Mouse (Mus musculus) retina, adult 2 months (tissue): ENCODE measurements around the gene Cblb.

Experiments used
- DNase-seq: peaks from one replicate; pipeline ENCODE4 v3.0.0-alpha.2; 2012; ENCODE audit warnings: low read depth, low spot score

The Cblb gene

GRCm38 (mm10) chr16:52031091-52031689 is at the start of gene Cblb:
Gene Cblb (plus strand): TSS chr16:52031225.
- DNase-seq = peak; percentile 91

DNA sequence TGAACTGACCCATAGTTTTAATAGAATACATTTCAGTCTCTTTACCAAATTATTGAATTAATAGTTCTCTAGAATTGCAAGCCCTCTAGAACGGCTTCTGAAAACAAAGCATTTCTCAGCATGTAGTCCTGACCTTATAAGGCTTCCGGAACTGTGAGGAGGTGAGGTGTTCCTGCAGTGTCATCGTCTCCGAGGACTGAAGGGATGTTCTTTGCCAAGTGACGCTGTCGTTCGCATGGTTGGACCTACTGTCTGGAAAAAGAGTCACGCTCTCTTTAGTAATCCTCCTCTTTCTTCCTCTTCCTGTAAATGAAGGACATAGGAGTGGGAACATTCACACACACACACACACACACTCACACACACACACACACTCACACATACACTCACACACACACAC is 45.6 kb upstream of the Cblb start:
- DNase-seq = no peak

DNA sequence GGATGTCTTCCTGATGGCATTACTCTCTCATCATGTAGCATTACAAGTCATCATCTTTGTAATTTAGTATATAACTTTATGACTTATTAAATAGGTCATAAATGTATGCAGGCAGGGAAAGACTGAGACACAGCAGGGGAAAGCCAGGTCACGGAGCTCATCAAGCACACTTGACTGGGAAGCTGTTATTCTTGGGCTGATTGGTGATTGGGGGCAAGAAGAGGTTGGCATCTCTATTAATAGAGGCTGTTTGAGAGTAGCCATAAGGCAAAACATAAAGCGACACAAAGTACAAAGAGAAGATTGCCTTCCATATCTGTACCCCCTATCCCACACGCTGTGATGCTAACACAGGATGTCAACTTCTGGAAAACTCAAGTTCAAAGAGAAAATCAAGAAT is 44.8 kb upstream of the Cblb start:
- DNase-seq = no peak

GRCm38 (mm10) chr16:51987085-51987620 is 43.9 kb upstream of the Cblb start:
- no peak for DNase-seq

DNA sequence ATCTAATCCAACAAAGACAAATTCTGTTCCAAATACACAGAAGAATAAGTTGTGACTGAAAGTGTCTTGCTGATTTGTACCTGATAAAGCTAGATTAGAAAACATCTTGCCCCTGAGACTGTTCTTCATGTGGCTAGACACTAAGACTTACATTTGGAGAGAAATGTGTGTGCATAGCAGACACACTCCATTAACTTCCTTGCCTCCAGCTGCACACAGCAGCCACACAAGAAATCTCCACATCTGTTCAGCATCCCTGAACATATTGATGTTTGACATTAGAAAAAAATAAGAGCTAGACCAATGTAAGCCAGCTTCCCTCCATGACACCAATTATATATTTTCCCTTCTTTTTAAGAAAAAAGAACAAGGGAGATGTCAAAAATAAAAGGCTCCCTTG is 43.0 kb upstream of the Cblb start:
- DNase-seq = no peak

- DNase-seq = no peak
These were observed 41.8 kb upstream of the Cblb start for GRCm38 (mm10) chr16:51989259-51989658.

- DNase-seq = no peak
These were observed 31.0 kb upstream of the Cblb start for GRCm38 (mm10) chr16:52000043-52000442.

GRCm38 (mm10) chr16:52000801-52001200 is 30.2 kb upstream of the Cblb start:
- no peak for DNase-seq

DNA sequence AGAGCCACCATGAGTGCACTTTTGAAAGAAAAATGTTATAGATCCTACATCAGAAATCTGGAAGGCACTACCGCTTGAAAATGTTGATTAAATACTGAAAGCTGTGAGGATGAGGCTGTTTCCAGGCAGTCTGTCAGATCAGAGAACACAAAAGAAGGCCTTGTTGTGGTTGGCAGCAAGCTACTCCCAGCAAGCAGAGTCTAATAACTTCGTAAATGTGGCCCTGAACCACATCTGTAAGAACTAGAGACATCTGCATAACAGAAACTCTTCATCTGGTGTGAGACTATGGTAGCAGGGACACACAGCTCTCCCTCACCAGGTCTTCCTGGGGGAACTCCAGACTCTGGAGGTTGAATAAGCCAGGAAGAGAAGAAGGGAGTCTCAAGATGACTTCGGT is 24.0 kb upstream of the Cblb start:
- no peak for DNase-seq

GRCm38 (mm10) chr16:52008471-52008870 is 22.6 kb upstream of the Cblb start:
- no peak for DNase-seq

DNA sequence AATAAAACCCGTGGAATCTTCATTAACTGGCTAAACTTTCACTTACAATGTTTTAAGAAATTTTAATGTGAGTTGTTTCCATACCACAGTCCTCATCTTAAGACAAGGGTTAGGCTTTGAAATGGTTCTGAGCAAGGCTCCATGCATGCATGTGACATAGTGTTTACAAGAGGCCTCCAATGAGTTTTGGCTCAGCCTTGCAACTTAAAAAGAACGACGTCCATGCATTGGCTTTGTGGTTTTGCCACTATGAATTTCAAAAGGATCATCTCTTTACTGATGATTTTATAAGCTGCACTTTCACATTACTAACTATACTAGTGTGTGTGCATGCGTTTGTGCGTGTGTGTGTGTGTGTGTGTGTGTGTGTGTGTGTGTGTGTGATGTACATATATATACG is 21.6 kb upstream of the Cblb start:
- no peak for DNase-seq

- DNase-seq = no peak
These were observed 18.0 kb upstream of the Cblb start for GRCm38 (mm10) chr16:52012984-52013383.

- DNase-seq = no peak
These were observed 17.2 kb upstream of the Cblb start for GRCm38 (mm10) chr16:52013812-52014211.

- DNase-seq = no peak
These were observed 7.6 kb upstream of the Cblb start for GRCm38 (mm10) chr16:52023417-52023816.

DNA sequence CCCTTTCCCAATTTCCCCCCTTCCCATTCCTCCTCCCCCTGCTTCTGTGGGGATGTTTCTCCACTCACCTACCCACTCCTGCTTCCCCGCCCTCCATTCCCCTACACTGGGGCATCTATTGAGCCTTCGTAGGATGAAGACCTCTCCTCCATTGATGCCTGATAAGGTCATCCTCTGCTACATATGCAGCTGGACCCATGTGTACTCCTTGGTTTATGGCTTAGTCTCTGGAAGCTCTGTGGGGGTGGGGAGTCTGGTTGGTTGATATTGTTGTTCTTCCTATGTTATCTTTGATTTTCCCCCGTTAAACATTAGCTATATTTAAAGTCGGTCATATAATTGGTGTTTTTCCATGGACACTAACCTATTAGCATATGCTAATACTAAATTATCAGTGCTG is 3.7 kb upstream of the Cblb start:
- DNase-seq = no peak

- DNase-seq = no peak
These were observed 2.0 kb upstream of the Cblb start for GRCm38 (mm10) chr16:52029001-52029400.

DNA sequence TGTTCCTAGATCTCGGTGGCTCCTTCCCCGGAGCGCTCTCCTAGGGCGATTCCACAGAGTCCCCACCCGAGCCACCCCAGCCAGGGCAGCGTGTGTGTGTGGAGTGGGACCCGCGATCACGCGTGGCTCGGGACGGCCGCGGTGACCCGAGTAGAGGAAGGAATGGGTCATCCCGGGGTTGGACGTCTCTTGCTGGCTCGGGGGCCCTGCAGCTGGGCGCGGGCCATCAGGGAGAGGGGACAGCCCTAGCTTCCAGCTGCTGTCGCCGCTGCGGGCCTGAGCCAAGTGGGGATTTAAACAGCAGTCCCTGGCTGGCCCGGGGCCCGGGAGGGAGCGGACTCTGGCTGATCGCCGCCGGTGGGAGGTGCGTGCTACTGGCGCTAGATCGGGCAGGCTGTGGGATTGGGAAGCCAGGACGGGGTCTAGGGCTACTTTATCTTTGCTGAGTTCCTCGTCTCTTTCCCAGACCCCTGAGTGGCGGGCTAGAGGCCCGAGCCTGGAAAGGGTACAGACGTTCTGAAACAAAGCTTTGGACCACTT is 757 bp downstream of the Cblb start:
- peak; percentile 44 for DNase-seq

DNA sequence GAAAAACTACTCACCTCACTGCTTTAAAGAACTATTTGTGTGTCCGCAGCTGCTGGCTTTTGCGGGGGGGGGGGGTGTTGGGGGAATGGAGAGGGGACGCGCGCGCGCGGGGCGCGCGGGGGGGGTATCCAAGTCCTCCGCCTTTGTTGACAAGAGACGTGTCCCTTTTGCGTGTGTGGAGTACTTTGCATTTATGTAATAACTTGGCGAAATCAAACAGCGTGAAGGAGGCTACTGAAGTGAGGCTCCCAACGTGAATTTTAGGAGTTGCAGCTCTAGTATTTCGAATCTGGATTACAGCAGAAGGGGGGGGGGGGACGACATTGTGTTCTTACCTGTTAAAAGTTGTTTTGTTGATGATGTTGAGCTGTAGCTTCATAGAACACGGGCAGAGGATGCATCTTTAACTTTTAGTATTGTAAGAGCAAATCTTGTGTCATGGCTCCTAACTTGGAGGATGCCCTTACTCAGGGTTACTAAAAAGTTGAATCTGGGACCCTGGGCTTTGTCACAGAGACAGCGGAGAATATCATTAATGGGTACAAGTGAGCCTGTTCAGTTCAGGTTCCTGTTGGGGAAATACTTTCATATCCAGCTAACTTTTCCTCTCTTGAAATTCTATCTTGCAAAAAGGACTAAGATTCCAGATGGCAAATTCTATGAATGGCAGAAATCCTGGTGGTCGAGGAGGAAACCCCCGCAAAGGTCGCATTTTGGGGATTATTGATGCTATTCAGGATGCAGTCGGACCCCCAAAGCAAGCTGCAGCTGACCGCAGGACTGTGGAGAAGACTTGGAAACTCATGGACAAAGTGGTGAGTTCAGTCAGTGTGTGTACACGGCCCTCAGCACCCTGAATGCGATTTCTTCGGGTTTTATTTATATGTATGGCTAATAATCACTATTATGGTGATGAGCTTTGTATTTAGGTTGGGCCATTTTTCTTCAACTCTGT is 1.6 kb downstream of the Cblb start:
- no peak for DNase-seq

DNA sequence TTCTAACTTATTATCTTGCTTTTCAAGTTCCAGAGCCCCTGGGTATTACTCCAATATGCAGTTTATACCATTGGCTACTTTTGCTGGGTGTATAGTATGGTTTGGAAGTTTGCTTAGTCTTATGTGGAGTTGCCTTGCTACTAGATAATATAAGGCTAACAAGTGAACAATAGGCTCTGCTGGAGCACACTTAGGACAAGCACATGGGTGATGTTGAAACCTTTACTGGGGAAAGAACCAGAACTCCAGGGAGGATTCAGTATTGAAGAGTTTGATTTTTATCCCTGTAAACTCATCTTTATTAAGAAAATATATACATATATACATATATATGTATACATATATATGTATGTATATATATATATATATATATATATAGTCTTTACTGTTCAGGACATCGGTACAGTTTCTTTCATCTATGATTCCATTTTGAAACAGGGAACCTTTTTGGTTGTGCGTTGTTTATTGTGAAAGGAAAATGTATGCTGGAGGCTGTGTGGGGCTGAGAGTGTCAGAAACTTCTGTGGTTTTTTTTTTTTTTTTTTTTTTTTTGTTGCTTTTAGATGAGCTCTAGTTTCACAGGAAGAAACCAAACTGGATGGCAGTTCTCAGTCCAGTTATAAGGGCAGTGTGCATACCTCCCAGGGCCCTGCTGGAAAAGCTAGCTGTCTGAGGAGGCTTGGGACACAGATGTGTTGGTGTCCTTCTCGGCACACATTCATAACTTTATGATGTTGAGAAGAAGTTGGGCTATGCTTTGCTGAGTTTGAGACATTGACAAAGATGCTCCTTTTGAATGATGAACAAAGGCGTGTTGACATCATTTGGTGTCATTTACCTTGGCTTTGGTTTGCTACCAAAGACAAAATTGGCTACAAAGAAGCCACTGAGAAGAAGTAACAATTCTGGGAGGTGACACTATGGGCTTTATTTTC is 2.6 kb downstream of the Cblb start:
- DNase-seq = no peak

DNA sequence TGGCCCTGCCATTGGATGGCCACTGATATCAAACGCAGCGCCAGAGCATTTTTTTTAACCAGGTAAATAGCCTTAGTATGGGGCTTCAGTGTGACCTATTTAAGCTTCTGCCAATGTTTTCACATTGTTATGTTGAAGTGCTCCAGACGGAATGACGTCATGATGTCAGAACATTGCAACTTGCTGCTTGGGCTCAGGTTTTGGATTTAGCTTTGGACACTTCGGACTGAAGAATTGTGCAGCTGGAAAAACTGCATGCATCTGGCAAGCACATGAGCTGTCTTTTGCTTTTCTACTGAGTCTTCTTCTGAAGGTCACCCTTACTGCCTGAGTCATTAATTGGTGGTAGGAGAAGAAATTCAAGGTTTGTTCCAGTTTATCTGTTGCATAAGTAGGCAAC is 3.3 kb downstream of the Cblb start:
- DNase-seq = no peak

- DNase-seq = no peak
These were observed 5.3 kb downstream of the Cblb start for GRCm38 (mm10) chr16:52036295-52036694.
